Mouse (Mus musculus) common myeloid progenitor, adult 5-6 weeks (primary cell): ENCODE results near the gene Zfp128. TPM values are rescaled to one million over a fixed set of nuclear protein-coding genes. Genes with fewer than 3 reads are reported as not detected.
"Not testable (repeated sequence)": the region's sequence is repeated elsewhere in the genome, so short reads cannot be mapped to it uniquely, and the experiment has no call there.

Experiments
- ATAC-seq: replicated peaks from 2 replicates; pipeline ENCODE4 v1.8.0; 2016; ENCODE audit warnings: low read depth, mild to moderate bottlenecking, moderate TSS enrichment, inconsistent platforms; ENCODE audit not compliant: poor library complexity, severe bottlenecking
- total RNA-seq: library from RNA; stranded (forward); fragments of 200-1000, 187-1606 nt; gene quantifications from 2 replicates; pipeline ENCODE4 v1.2.3, GENCODE M21; 2017

The Zfp128 gene
- 1.4 and 2.8 TPM in 2 replicates for total RNA-seq

- peak; percentile 100 for ATAC-seq
Measured at GRCm38 (mm10) chr7:12880911-12881660, at the start of gene Zfp128. Gene Zfp128 (plus strand): TSS chr7:12881177.

DNA sequence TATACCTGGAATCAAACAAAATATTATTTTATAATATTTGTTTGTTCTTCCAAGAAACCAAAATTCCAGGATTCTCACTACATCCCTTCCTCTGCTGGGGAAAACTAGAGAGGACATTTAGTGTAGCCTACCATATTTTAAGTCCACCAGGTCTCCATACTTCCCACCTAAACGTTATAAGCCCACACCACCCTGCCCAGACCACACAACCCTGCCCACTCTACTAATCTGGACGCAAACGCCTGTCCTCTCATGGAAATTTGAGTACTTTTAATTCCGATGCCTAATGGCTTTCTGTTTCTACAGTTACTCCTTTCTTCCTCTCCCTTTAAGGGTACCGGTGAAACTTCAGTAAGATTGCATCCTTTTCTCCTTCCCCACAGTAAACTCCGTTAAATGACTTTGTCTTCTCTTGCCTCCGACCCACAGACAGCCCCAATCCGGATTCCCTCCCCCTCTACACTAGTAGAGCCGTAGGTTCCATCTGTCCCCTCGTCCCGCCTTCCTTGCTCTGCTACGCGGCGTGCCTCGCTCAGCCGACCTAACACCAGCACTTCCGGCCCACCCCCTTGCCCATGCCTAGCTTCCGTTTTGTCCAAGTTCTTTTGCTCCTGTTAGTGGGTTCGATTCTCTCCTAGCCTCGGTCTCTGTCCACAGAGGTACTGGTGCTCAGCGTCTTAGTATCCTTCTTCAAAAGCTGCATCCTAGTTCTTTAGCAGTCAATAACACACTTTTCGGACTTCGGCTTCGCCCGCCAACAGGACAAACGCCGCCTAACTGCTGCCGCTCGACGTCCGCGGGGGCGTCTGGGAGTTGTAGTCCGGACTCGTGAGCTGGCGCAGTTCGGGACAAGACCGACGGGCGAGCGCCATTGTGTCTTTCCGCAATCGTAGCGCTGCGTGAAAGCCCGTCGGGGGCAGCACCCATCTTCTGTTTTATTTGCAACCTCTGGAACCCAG is 46.5 kb upstream of the Zfp128 start, which contains the start of gene Zfp110:
TSS of gene Zfp110 (plus strand) at position 600 of the 959 bp plus-strand sequence.
- peak; percentile 96 for ATAC-seq

- peak; percentile 37 for ATAC-seq
Measured at GRCm38 (mm10) chr7:12835193-12835671, 45.7 kb upstream of the Zfp128 start.

GRCm38 (mm10) chr7:12835779-12836178 is 45.2 kb upstream of the Zfp128 start:
- no peak for ATAC-seq

DNA sequence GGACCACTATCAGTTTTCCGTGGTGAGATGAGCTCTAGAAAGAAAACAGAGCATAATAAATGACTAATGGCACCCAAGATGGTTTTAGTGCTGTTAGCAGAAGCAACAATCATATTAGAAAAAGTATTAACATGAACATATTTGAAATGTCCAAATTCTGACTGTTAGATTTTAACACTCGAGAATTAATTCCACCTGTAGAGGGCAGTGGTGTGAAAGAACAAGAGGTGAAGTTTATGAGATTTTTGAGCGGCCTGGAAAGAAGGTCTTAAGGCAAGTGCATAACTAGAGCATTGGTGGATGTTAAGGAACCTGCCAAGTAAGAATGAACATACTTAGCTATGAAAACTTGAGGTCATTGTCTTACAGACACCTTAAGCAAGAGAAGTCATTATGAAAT is 6.7 kb upstream of the Zfp128 start:
- ATAC-seq, result peak; percentile 74

DNA sequence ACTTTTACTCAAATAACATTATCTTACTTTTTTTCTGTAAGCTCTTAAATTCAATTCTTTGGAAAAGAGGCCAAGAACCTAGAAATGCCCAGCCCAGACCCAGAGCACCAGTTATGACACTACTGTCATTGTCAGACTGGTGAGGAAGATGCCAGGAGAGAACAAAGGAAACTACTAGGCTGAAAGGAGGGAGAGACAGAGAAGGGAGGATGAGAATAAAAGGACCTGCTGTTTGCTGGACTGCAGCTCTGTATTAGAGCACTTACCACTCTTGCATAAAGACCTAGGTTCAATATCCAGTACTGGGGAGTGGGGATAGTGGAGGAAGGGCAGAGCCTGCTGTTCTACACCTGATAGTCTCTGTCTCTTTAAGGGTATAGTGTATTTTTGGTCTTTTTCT is 941 bp upstream of the Zfp128 start:
- no peak for ATAC-seq

GRCm38 (mm10) chr7:12880497-12880896 is 480 bp upstream of the Zfp128 start:
- not testable (repeated sequence) for ATAC-seq

- 0 out of 2 replicates have a peak, but pooled peaks have one; percentile 11 for ATAC-seq
Measured at GRCm38 (mm10) chr7:12886563-12887266, 5.7 kb downstream of the Zfp128 start.

DNA sequence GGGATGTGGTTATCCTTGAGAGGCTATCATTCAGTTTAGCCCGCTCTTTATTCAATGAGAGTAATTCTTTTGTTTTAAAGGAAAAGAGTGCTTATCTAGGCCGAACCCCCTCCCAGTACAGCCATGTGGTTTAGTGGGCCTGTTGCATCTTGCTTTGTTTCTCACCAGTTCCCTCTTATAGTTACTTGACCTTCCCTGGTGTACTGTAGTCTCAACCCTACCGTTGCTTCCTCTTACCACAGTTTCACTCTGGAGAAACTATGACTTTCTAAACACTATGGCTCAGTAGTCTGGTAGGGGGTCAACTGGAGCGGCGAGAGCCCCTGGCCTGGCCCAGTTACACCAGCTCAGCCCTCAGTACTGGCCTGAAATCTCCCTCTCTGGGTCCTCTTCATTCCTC is 6.6 kb downstream of the Zfp128 start:
- ATAC-seq, result peak; percentile 79

DNA sequence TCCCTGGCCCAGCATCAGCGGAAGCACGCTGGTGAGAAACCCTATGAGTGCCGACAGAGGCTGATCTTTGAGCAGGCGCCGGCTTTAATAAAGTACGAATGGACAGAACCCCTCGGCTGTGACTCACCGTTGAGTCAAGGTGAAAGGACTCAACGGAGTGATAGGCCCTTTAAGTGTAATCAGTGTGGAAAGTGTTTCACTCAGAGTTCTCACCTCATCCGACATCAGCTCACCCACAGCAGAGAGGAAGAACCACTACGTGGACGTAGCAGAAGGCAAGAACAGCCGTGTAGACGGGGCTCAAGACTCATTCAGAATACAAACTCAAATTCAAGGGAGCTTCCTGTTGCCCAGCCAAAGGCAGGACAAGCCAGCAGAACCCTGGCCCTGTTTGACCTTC is 10.0 kb downstream of the Zfp128 start:
- ATAC-seq, result no peak

DNA sequence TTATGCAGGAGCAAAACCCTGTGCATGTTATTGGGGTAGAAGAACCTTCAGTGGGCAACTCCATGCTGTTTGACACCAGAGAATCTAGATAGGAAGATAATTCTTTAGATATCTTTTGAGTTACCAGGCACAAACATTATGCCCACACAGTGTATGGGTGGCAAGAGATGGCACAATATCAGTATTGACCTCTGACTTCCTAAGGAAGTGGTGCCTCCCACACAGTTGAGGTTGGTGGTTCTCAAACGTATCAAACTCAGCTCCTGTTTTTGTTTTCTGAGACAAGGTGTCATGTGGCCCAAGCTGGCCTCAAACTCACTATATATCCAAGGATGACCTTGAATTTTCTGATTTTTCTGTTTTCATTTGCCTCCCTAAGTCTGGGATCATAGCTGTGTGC is 10.4 kb downstream of the Zfp128 start:
- ATAC-seq, result no peak

DNA sequence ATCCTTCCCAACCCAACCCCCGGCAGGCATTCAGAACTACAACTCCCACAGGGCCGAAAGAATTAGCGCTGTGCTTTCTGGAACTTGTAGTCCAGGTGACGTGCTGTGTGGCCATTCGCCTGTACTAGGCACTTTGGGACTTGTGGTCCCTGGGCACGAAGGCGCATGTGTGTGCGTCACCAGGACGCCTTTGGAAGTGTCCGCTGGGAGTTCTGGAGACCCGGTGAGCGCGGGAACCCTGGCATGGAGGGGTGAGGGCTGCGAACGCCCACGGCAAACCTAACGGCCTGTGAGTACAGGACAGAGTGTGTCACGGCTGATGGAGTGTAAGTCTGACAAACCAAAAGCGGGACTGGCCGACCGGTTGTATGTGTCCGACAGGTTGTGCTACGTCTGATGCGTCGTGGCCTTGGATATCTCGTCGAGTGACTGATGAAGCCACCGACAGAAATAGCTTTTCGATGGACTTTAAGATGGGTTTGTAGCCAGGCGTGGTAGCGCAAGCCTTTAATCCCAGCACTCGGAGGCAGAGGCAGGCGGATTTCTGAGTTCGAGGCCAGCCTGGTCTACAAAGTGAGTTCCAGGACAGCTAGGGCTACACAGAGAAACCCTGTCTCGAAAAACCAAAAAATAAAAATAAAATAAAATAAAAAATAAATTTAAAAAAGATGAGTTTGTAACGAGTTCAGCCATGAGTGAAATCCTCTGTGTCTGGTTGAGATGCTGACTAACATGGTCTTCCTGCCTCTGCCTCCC is 16.9 kb downstream of the Zfp128 start, which contains the start of gene Zscan22:
TSS of gene Zscan22 (plus strand) at position 161 of the 756 bp plus-strand sequence.
- ATAC-seq, result peak; percentile 100

GRCm38 (mm10) chr7:12901517-12901916 is 20.5 kb downstream of the Zfp128 start:
- ATAC-seq, result no peak

- peak; percentile 94 for ATAC-seq
Measured at GRCm38 (mm10) chr7:12903623-12904022, 22.6 kb downstream of the Zfp128 start.

DNA sequence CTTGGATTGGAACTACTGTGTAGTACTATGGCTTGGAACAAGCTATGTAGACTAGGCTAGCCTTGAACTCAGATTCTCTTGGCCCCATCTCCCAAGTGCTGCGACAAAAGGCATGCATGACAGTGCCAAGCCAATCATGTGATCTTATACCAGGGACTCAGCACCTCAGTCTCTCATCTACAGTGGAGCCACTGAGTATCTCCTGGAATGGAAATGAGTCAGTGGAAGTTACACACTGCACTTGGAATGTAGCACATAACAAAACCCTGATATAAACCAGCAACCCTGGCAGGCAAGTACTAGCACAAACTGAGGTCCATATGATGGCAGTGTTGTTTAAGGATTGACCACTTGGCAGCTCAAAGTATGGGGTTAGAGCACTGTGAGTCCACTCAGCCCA is 24.2 kb downstream of the Zfp128 start:
- no peak for ATAC-seq

- ATAC-seq, result peak; percentile 67
Measured at GRCm38 (mm10) chr7:12909498-12909962, 28.6 kb downstream of the Zfp128 start.

GRCm38 (mm10) chr7:12910181-12910668 is 29.2 kb downstream of the Zfp128 start:
- peak; percentile 79 for ATAC-seq

DNA sequence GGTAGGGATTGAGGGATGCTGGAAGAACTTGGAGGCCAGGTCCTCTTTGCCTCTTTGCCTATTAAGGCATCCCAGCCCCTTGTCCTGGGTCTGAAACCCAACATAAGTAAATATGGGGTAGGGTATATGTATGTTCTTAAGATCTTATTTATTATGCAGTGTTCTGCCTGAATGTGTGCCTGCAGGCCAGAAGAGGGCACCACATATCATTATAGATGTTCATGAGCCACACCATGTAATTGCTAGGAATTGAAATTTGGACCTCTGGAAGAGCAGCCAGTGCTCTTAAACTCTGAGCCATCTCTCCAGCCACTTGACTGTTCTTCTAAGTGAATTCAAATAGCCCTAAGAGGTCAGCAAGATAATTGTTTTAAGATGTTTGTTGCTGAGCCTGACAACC is 32.6 kb downstream of the Zfp128 start:
- ATAC-seq, result no peak

- ATAC-seq, result not testable (repeated sequence)
Measured at GRCm38 (mm10) chr7:12920495-12920894, 39.5 kb downstream of the Zfp128 start.
